Mouse (Mus musculus): ENCODE measurements at regions not wholly inside any gene's neighbourhood (a gene's known extent, or its start where the extent isn't known, plus 50 kb on each side); places are given as distances from the start of the nearest gene placed in this dataset.
A peak's percentile ranks its signal among the peaks of the same experiment; 100 is the strongest.

DNA sequence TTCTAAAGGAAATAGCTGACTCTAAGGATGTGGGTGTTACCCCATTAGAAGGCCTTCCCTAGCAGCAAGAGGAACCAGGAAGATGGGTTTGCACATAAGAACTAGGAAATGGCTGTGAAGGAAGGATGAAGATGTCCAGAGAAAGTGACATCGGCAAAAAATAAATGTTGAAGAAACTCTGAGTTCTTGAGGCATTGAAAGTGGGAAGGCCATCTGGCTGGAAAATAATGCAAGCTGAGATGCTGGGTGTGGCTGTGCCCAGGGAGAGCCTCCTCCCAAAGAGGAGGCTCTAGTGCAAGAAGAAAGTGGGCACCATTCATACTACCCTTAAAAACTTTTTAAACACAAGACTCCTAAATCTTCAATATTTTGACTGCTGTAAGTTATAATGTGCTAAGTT is 99.9 kb upstream of the F13a1 start:
- no peak for DNase-seq (ENCODE audit: low read depth, low spot score)

DNA sequence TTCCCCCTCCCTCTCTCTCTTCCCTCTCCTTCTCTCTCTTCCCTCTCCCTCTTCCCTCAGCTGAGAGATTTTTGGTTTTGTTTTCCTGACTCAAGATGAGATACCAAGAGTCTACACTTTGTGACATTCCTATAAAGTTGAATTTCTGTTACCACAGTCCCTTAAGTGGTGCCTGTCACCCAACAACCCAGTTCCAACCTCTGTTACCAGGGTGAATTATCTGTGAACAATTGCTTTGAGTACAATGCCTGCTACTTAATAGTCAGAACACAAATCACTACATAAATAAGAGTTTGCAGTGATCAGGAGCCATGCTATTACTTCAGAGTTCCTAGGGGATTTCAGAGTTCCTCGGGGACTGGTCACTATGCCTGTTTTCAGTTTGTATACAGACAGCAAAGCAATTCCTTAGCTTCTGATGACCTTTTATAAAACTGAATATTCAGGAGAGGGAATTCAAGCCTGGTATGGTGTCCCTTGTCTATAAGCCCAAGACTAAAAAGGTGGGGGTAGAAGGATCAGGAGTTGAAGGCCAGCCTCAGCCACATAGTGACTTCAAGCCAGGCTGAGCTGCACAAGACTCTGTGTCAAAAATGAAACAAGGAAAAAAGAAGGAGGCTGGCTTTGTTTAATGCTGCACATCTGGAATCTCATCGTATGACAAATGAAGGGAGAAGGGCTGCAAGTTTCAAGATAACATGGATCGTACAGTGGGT is 99.2 kb upstream of the F13a1 start:
- DNase-seq (ENCODE audit: low read depth, low spot score): no peak

DNA sequence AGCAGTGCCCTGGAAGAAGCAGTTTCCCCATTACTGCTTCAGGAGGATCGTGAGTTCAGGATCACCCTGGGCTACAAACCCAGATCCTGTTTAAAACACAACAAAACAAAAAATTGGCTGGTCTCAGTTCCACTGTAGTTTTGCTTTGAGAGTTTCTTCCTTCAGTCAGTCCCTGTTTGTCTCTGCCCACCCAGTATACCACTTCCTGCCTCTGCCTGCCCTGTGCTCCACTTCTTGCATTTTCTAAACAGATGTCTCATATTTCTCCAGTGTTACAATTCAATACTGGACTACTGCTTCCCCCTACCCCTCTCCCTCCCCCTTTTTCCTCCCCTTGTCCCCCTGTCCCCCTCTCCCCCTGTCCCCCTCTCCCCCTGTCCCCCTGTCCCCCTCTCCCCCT is 98.6 kb upstream of the F13a1 start:
- no peak for DNase-seq (ENCODE audit: low read depth, low spot score)

- peak; percentile 53 for DNase-seq (ENCODE audit: low read depth, low spot score)
These were observed 97.7 kb upstream of the F13a1 start for GRCm38 (mm10) chr13:37147790-37148189.

- DNase-seq (ENCODE audit: low read depth, low spot score): no peak
These were observed 92.8 kb upstream of the F13a1 start for GRCm38 (mm10) chr13:37142812-37143211.

- DNase-seq (ENCODE audit: low read depth, low spot score): peak; percentile 71
These were observed 85.1 kb upstream of the F13a1 start for GRCm38 (mm10) chr13:37135115-37135514.

GRCm38 (mm10) chr13:37134518-37134917 is 84.5 kb upstream of the F13a1 start:
- DNase-seq (ENCODE audit: low read depth, low spot score): peak; percentile 56

DNA sequence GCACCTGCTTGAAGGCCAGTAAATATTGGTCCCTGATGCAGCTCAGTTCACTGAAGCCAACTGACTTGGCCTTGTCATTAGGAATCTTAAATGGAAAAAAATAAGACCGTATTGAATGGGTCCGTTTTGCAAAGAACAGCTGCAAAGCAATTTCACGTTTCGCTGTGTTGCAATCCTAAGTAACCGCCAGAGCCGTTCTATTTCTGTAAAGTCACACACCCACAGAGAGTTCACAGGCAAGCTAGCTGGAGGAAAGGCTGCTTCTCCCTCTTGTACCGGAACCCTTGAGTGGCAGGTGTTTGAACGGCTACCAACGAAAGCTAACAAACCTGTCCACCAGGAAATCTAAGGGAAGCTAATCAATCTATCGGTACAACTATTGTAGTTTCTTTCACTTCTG is 80.6 kb upstream of the F13a1 start:
- DNase-seq (ENCODE audit: low read depth, low spot score): peak; percentile 84

- no peak for DNase-seq (ENCODE audit: low read depth, low spot score)
These were observed 71.6 kb upstream of the F13a1 start for GRCm38 (mm10) chr13:37121602-37122001.

DNA sequence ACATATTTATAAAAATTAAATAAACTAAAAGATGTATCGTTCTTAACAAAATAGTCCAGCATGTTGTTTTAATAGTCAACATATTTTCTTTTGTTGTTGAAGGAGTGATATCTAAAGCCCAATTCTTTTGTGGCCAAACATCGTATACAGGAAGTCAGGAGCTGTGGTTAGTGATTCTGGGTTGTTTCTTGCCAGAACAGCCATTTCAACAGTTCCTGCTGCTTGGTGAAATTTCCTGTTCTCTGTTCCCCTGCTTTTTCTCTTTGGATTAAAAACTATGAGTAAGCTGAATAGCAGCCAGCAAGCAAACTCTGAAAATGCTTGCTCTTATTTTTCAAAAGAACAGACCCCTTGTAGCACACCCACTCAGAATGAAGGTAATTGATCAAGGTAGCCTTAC is 70.2 kb upstream of the F13a1 start:
- no peak for DNase-seq (ENCODE audit: low read depth, low spot score)

- no peak for DNase-seq (ENCODE audit: low read depth, low spot score)
These were observed 64.3 kb upstream of the F13a1 start for GRCm38 (mm10) chr13:37114324-37114723.

DNA sequence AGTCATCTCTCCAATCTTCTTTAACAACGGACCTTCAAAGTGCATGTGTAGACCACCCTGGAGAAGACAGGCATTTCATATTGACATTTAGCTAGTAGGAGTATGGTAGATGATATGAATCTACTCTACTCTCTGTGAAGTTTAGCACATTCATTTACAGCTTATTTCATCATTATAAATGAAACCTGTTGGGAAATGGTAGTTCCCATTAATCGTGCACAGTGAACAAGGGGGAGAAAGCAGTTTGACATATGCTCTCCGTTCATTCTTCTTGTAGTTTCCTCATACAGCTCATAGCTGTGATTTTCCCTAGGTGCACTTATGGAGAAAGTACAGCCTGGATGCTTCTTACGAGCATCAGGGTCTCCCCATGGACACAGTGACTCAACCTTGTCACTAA is 61.7 kb upstream of the F13a1 start:
- DNase-seq (ENCODE audit: low read depth, low spot score): no peak

DNA sequence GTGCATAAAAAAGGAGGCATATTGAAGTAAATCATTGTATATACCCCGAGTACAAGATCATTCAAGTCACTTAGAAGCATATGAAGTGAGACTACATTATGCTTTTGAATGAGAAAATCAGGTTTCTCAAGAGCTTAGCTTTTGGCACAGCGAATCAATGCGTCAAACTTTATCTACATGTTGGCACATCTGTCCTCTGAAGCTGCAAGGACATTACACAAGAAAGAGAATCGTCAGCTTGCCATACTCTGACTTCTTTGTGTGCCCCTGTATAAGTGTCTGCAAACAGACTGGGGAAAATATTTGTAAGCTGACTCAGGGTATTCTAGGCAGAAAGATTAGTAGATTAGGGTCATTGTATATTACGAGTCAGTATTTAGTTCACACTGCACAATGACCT is 57.7 kb upstream of the F13a1 start:
- DNase-seq (ENCODE audit: low read depth, low spot score): no peak

DNA sequence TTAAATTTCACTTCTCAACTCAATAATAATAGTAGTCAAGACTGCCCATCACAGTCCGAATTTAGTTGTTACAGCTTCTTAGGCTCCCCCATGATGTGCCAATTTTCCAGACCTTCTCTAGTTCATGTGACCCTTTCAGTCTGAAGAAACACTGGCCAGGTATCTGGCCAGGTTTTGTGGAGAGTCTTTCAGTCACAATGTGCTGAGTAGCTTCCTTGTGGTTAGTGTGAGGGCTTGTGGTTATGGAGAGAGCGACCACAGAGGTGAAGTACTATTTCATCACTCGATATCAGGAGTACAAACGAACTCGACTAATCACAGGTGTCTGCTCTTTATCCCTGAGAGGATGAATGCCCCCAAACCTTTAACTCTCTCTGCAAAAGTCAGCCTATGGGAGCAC is 56.0 kb upstream of the F13a1 start:
- no peak for DNase-seq (ENCODE audit: low read depth, low spot score)

DNA sequence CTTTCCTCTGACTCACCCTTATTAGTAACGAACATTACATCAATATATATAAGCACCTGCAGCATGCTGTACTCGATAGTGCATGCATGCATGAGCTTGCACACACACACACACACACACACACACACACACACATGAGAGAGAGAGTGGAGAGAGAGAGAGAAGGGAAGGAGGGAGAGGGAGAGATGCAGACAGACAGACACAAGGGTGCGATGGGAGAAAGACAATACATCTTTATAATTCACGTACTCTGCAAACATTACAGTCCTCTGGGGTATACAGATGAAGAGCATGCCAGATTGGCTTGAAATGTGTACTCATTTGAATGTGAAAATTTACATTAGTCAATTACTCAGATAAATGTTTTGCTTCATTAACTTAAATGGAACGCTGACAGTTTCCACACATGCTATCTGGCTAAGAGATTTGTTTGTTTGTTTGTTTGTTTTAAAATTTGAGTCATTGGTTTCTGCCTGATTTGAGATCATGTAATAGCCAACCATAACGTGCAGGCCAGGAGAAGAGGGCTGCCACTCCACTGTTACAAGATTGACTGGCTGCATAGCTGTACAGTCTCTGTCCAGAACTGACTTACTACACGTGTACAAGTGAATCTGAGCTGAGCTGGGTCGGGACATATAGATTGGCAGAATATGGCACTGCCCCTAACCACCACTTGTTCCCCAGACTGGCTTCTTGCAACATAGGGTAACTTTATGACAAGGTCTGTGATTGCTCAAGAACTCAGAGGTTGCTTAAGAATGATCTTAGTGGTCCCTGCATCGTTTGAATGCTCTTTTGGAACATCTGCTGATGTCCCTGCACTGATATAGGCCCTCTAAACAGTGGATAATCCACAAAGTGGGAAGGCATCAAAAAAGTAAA is 54.6 kb upstream of the F13a1 start:
- no peak for DNase-seq (ENCODE audit: low read depth, low spot score)

DNA sequence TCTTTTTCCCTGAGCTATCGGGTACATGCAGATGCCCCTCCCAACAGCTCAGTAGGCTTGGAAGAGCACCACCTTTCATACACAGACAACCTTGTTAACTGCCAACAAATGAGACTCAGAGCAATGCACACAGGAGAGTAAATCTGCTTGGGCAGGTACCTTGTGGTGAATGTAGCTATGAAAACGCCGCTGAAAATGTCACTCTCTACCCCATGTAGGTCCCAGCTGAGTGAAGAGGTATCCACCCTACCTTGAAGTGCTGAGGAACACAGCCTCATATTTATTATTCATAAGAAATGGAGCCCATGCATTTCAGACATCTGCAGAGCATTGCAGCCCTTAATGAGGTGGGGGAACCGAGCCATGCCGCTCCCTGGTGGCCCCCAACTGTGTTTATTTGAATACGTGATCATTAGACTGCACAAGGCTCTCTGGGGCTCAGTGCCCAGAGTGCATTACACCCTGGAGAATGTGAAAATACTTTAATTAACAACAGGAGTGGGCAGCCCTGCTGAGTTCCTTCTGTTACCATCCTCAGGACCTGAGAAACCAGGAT is 53.8 kb upstream of the F13a1 start:
- peak; percentile 66 for DNase-seq (ENCODE audit: low read depth, low spot score)

- DNase-seq (ENCODE audit: low read depth, low spot score): no peak
These were observed 51.7 kb upstream of the F13a1 start for GRCm38 (mm10) chr13:37101755-37102154.

All from brain, adult 2 months (tissue).